Mouse (Mus musculus) neutrophil, adult 5-6 weeks (primary cell): Measurements from ENCODE around the gene Emx1. TPM values are rescaled to one million over a fixed set of nuclear protein-coding genes. Genes with fewer than 3 reads are reported as not detected.

Source experiments
- ATAC-seq: fragments of 151-379, 151-347 bp; 2 replicates; pipeline ENCODE4 v1.8.0; 2017; ENCODE audit warnings: mild to moderate bottlenecking, moderate TSS enrichment; ENCODE audit not compliant: insufficient number of reproducible peaks, poor library complexity, low FRiP score, severe bottlenecking; ENCODE audit errors: extremely low read depth
- total RNA-seq: library from RNA; stranded (forward); fragments of 200-1000 nt; gene quantifications from 2 replicates; pipeline ENCODE4 v1.2.3, GENCODE M21; 2017

Gene Emx1
- total RNA-seq, 1 experiment from 2014 or later = not detected

DNA sequence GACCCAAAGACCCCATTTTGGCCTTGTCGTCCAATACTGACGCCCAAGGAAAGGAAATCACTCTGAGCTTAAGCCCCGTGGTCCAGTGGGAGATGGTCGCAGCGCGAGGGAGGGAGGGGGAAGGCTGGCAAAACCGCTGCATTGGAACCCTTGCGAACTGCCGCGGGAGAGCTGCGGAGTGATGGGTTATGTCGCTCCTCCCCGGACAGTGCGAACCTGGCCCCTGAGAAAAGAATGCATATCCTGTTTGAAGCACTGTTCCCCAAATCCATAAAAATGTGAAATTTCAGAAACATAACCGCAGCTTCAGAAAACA is 536 bp upstream of the Emx1 start:
- no peak for ATAC-seq

DNA sequence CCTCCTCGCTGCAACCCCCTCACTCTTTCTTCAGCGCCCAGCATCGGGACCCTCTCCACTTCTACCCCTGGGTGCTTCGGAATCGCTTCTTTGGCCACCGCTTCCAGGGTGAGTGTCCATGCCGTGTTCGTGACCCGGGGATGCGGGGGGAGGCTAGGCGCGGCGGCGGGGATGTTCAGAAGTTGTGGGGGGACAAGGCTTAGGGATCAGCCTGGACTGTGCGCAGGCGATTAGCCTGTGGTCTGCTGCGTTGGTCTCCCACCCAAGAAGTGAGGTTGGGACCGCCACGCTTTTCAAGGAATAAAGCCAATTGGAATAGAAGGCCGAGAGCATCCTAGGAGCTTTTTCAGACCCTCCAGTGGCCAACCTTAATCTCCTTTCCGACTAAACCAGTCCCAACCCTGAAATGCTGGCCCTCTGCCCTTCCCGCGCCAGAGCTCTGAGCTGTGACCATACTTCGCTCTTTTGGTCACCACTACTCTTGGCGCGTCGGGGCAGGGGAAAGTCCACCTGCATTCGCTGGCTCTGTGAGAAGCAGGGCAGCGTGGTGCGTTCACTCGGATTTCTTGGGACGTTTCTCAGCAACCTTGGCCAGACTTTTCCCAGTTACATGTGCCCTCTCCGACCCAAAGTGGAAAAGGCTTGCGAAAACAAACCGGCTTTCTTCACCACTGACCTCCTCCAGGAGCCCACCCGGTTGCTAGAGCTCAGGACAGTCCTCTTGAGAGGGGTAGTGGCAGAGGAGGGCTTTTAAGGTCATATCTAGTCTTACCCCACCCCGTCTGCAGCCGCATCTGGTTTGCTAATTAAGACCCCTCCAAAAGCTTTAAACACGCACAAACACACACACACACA is 1.2 kb downstream of the Emx1 start:
- ATAC-seq = no peak

DNA sequence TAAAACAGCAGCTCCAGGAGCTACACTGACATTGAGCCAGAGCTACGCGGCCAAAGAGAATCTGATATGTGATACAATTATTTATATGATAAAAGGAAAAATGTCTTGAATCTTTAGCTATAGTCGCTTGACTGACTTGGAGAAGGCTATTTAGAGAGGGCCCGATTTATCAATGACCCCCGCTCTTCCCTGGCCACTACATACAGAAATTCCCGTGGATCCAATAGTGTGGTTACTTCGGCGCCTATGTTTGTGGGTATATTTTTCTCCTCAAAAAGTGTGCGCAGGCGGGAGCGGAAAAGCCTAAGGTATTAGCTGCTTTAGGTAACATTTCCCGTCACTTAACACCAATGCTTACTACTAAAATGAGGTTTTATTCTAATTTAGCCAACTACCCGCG is 2.1 kb downstream of the Emx1 start:
- ATAC-seq = no peak

DNA sequence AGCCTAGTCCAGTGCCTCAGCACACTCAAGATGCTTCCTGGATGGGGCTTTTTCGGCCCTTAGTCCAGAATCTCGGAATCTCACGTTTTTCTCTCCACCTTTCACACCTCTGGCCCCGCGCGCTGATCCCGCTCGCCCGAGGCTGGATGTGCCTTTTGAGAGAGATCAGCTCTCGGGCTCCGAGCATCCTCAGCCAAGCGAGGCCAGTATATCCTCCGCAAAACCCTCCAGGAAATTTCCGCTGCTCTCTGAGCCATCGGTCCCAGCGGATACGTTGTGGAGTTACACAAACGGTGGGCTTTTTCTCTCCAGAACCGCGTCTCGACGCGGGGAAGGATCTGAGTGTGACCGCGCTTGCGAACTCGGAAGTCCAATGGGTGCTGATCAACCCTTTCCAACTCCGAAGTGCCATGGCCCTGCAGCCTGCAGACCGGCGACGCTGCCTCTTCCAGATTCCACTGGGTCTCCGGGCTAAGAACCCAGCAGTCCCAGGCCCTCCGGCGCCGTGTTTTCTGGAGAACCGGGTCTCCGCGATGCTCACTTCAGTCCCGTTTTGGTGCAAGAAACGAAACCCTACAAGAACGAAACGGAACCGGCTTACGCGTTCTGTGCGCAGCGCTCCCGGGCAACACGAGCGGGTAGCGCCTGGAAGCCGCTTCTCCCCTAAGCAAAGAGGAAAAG is 2.8 kb downstream of the Emx1 start:
- no peak for ATAC-seq

DNA sequence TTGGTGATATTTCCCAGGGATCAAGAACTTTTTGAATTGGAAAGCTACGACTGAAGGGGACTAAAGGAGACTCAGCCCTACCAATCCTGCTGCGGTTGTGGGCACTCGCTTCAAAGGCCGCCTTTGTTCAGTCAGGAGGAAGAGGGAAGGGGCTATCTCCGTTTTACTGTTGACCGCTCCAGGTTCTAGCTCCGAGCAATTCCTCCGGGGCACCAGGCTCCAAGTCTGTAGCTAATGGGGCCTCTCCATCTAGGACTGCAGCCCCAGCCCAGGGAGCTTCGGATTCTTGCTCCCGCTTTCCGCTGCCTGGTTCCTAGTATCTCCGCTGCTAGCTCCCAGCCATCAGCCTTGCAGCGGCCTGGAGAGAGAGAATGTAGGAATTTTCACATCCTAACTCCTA is 3.4 kb downstream of the Emx1 start:
- ATAC-seq = no peak

DNA sequence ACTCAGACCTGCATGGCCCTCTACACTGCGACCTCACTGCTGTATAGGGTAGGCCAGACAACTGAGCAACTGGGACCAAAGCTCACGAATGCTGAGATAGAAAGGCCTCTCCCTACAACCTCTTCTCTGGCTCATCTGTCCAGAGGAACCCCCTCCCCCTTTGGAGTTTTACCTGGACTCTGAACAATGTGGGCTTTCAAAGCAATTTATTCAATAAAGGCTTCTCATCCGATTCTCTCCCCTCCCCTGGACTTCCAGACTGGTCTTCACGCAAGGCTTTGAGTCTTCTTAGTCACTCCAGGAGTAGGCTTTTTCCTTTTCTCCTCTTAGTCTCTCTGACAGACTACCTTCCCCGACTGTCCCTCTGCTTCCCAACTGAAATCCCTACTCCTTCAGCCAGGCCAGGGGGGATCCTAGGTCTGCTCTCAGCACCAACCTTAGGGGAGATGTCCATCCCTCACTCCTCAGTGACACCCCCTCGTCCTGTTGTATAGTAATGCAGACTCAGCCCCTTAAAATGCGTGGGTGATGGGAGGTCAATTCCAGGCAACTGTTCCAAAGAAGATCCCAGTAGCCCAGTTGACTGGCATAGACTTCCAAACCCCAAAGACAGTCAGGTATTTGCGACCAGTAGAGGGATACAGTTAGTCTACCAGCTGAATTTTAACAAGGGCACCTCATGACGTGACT is 4.7 kb downstream of the Emx1 start:
- no peak for ATAC-seq

DNA sequence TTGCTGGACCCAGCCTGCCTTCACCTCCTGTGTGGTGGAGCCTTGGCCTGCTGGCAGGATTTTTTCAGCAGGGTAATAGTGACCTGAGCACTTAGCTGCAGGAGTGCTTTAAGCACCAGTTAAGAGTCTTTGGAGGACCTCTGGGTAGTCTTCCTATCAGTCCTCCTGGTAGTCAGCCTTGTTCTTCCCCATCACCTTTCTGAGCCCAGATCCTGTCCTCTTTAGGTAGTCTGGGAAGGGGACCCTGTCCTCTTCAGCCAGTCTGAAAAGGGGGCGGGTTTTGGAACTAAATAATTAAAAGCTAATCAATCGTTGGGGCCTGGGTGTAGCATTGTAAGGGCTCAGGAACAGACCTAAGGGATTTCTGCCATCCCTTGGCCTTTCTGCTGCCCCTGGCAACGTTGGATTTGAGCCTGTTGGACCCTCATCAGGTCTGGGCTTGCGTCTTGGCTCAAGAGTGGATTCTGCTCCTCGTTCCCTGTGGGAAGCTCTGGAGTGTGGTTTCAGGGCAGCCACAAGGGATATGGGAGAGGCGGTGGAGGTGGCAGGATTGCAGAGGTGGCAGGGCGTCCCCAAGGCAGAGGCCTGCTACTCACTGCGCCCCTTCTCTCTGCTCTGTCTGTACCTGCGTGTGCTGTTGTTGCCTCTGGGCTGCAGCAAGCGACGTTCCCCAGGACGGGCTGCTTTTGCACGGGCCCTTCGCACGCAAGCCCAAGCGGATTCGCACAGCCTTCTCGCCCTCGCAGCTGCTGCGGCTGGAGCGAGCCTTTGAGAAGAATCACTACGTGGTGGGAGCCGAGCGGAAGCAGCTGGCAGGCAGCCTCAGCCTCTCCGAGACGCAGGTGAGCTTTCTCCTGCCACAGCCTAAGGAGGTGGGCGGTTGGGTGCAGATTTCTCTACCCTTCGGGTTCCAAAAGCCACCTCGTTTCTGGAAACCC is 6.4 kb downstream of the Emx1 start:
- no peak for ATAC-seq

DNA sequence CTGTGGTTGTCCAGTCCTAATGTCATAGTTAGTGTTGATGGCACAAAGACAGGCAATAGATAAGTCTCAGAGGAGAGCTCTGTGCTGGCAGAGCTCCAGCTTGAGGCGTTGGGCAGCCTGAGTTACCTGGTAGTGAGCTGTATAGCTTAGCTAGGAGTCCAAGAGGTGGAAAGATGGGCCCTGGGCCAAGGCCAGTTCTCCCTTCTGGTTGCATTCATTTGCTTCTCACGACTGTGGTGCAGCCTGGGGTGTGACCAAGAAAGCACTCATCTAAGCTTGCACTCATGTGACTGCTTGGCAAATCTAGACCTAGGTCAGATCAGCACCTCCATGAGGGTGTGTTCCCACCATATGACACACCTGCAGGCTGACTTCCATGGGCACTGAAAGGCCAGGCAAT is 10.7 kb downstream of the Emx1 start:
- no peak for ATAC-seq

DNA sequence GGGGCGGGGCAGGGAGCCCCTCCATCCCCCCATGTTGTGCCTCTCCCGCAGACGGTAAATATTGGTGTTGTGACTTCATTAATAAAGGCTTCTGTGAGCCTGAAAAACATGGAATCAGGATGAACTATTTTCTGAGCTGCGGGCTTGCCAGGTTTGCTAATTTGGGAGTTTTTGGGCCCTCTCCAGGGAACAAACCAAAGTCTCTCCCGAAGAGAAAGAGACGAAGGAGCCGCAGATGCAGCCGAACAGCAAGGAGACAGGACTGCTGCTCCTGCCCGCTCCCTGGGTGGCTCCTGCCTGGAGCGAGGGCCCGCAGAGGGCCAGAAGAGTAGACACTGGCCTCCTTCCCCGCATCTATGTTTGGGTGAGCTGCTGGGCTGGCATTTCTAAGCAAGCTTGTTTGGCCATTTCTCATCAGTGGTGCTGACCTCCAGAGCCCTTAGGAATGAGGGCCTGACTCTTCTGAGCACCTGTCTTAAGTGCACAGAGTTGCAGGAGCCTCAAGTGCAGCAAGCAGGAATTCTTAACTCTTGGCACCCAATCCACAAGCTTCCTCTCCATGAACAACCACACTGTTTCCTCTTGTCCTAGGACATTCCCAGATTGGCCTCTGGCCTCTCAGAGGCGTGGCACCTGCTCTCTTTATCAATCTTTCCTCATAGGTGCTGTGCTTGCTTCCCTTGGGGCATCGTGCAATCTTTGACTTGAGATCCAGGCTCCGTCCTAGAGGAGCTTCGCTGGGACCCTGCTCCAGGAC is 19.1 kb downstream of the Emx1 start:
- ATAC-seq = no peak

DNA sequence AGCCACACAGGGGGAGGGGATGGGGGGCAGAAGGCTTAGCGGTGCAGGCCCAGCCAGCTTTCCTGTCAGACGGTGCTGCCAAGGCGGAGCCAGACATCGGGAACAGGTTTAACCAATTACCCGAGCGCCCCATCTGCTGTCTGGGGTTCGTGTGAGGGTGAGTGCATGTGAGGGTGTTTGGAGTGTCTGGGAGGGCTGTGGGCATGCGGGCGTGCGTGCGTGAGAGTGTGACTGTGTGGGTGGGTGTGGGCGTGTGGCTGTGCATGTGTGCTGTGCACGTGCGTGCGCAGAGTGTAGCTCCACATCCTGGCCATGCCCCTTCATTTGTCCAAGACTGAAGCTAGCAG is 19.7 kb downstream of the Emx1 start:
- no peak for ATAC-seq

DNA sequence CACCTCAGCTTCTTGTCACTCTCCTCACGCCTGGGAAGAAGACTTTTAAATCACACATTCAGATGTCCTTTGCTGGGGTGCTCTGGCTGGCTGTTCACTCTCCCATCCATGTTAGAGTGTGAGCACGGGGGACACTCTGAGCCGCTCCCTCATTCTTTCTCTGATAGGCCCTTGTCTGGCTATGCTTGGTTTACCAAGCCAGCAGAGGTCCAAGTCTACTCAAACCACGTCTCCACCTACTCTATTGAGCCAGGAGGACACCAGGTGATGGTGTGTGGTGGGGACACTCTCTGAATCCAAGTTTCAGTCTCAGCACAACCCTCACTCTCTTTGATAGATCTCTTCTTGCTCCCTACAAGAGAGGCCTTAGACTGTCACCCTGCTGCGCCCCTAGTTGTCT is 20.1 kb downstream of the Emx1 start:
- ATAC-seq = no peak

DNA sequence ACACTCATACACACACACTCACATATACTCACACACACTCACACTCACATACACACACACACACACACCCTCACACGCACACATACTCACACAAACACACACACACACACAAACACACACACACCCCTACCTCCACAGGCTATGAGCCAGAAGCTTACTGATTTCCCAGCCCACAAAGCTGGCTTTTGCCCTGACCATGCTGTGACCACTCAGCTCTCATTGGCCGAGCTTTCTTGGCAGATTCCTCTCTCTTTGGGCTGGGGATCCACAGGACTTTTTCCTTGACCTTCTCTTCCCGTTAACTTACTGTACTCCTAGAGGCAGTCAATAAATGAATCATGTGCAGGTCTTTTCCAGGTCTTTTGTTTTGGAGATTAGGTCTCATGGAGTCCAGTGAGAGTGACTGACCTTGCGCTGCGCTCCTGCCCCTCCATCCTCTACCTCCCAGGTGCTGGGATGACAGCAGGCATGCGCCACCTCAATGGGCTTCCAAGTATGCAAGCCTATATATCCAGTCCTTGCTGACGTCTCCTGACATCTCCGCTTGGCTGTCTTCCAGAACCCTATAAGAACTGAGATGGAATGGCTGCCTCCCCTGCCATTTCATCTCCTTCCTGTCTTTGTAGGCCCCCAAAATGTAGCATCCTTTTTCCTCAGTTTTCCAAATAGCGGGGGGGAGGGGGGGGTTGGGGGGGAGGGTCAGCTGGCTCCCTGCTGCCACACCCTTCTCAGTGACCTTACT is 22.2 kb downstream of the Emx1 start:
- ATAC-seq = no peak

DNA sequence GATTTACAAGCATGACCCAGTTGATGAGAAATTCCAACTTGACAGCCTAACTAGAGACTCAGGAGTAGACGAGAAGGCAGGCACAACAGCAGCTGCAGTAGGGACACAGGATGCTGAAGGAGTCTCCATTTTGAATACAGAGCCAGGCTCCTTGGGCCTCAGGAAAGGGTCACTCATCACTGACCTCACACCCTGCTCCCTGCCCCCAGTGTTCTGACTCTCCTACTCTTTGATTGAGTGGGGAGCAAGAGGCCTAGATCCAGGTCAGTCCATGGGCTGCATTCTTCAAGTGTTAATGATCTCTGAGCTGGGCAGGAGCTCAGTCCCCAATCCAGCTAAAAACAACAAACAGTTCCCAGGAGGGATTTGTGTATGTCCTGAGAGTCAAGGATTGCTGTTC is 23.4 kb downstream of the Emx1 start:
- no peak for ATAC-seq

DNA sequence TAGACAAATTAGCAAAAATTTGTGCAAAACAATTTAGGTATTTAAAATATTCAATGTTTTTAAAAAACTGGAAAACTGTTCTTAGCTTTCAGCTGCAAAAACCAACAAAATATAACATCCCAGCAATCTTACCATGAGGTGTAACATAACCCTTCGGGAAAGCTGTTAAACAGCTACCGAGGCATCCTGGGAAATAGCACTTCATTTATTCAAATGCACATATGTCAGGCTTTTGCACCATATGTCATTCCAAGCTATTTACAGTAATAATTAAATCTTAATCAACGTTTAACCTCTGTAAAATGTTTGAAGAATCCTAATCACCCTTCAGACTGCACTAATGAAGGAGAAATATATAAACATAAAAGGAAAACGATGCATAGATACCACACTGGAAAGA is 31.0 kb downstream of the Emx1 start:
- no peak for ATAC-seq

DNA sequence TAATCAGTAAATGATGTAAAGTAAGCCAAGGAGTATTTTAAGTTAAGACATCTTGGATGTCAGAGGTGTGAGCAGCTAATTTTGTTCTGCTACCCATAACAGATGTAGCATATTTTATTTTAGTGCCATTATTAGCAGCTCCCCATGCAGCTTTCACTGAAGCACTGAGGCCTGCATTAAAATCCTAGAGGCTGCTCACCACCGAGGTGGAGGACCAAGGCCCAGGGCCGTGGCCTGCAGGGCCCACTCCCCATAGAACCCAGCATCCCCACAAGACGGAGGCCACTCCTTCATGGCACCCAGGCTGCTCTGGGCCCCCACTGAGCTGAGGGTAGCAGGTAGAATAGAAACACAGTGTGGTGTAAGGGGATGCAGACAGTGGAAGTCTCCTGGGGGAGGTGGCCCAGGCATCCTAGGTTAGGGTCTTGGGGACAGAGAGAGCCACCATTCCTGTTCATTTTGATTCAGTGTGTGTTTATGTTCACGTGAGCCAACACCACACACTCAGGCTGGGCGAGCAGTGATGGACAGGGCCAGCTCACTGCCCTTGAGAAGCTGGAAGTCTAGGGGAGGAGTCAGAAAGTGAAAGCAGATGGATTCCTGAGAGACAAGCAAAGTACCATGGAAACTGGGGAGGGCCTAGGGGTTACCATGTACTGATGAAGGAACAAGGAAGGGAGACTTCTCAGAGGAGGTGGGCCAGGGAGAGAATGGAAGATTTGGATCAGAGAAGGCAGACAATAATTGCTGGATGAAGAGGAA is 31.6 kb downstream of the Emx1 start:
- ATAC-seq = no peak

DNA sequence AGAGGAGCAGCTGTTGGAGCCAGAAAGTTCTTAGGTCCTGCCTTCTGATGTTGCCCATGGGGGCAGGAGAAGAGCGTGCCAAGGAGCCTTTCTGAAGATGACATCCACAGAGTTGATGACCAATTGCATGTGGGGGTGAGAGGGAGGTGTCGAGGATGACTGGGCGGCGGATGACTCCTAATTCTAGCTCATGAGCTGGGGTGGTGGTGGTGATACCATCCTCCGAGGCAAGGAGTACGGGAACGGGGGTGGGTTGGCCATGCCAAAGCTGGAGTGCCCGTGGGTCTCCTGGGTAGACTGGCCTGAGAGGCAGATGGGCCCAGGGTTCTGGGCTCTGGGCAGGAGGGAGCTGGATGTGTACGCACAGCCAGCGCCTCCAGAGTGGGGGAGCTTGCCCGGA is 32.5 kb downstream of the Emx1 start:
- no peak for ATAC-seq

DNA sequence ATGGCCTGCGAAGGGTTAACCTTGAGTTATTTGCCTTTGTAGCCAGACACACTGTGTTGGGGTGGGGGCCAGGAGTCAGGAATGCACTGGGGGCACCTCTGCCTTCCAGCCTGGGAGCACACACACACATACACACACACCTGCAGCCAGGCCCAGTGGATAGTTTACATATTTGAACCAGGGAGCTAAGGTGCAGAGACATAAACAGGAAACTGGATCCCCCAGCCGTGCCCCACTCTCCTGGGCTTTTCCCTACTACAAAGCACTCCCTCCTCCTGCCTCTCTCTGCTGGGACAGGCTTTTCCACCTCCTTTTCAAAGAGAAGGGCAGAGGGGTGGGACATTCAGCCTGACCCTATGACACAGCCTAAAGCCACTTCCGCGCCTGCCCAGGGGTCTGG is 33.7 kb downstream of the Emx1 start:
- no peak for ATAC-seq
